Mouse (Mus musculus): Measurements from ENCODE around the gene Tmie.
"Not testable (repeated sequence)": the region's sequence is repeated elsewhere in the genome, so short reads cannot be mapped to it uniquely, and the experiment has no call there.

Tmie gene

GRCm38 (mm10) chr9:110834961-110835360 is 45.0 kb downstream of the Tmie start:
- DNase-seq (ENCODE audit: low read depth), result no peak

- DNase-seq (ENCODE audit: low read depth), result no peak
These were observed 45.5 kb downstream of the Tmie start, which contains the start of gene Prss45 for GRCm38 (mm10) chr9:110834411-110834810. Gene Prss45 (plus strand): TSS chr9:110834588.

DNA sequence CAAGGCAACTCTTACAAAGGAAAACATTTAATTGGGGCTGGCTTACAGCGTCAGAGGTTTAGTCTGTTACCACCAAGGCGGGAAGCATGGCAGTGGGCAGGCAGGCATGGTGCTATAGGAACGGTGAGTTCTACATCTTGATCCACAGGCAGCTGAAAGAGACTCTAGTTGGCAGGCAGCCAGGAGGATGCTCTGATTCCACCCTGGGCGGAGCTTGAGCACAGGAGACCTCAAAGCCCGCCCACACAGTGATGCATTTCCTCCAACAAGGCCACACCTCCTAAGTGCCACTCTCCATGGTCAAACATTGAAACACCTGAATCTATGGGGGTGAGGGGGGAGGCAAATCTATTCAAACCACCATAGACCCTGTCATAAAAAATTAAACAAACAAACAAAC is 46.9 kb downstream of the Tmie start:
- peak; percentile 55 for DNase-seq (ENCODE audit: low read depth)

GRCm38 (mm10) chr9:110826390-110826789 is 53.5 kb downstream of the Tmie start, which contains the start of gene Prss43:
Gene Prss43 (plus strand): TSS chr9:110826690.
- no peak for DNase-seq (ENCODE audit: low read depth)

DNA sequence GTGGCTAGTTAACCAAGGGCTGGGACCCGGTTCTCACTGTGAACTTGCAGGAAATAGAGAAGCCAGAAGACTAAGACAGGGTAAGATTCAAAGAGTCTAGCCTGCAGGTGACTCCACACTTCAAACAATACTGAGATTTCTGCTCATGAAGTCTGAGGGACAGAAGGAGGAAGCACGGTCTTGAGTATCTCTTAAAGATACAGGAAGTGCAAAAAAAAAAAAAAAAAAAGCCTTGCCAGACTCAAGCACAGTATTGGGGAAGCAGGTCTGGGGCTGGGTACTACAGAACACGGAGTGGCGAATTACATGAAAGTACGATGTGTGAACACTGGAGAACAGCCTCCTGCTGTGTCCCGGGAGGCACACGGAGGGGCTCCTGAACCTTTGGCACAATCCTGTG is 54.1 kb downstream of the Tmie start:
- peak; percentile 20 for DNase-seq (ENCODE audit: low read depth)

- no peak for DNase-seq (ENCODE audit: low read depth)
These were observed 54.5 kb downstream of the Tmie start for GRCm38 (mm10) chr9:110825426-110825825.

GRCm38 (mm10) chr9:110821436-110821835 is 58.5 kb downstream of the Tmie start:
- DNase-seq (ENCODE audit: low read depth), result no peak

DNA sequence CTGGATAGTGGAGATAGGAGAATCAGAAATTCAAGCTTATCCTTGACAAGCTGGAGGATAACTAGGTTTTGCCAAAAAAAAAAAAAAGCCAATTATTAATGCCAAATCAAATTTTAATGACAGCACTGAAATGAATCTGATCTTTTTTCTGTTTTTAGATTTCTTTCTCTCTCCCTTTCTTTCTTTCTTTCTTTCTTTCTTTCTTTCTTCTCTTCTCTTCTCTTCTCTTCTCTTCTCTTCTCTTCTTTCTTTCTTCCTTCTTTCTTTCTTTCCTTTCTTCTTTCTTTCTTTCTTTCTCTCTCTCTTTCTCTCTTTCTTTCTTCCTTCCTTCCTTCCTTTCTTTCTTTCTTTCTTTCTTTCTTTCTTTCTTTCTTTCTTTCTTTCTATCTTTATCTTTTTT is 59.4 kb downstream of the Tmie start:
- DNase-seq (ENCODE audit: low read depth), result not testable (repeated sequence)

All from induced T-regulatory cell, adult 2 months (primary cell).